Mouse (Mus musculus): ENCODE measurements around the gene Pxn.

DNA sequence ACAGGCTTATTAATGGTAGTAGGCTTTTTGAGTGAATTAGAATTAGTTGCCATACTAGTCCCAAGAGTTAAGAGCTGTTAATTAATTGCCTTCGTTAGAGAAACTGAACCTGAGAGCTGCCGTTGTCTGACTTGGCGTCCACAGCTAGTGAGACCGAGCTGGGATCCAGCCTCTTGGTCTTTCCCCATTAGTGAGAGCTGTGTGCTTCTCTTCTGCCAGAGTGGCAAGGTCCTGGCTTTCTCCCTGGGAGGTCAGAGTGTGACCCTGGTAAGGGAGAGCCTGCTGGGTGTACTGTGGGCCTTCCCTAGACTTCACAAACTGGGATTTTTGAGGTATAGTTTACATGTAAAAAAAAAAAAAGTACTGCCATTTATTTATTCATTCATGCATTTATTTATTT lies 63.2 kb downstream of the Pxn start:
- TF ChIP-seq CTCF (IDR thresholded peaks at IDR 0.05; ENCODE audit: extremely low read depth, insufficient read length, insufficient replicate concordance, low read depth, low read length) (no peak), POLR2A (IDR thresholded peaks at IDR 0.05; ENCODE audit: low read depth, low read length) (no peak)
